Mouse (Mus musculus) bone marrow macrophage, adult 2 months (primary cell): ENCODE results near the gene Vwa1.

Source experiments
- CTCF ChIP-seq: IDR thresholded peaks from 2 replicates; pipeline ENCODE4 v1.5.1; 2012; ENCODE audit warnings: low read depth, mild to moderate bottlenecking, low read length, moderate library complexity
- POLR2A ChIP-seq: IDR thresholded peaks from 2 replicates; pipeline ENCODE4 v1.6.1; 2012; ENCODE audit warnings: mild to moderate bottlenecking, low read depth, low read length, borderline replicate concordance

- no peak for TF ChIP-seq POLR2A
- TF ChIP-seq CTCF = no peak
Measured at GRCm38 (mm10) chr4:155823443-155823842, 48.9 kb upstream of the Vwa1 start.
